Mouse (Mus musculus) urinary bladder, postnatal 4 days (tissue): ENCODE measurements around the gene Muc1.

Source experiments
- DNase-seq, 2 experiments: peaks; one replicate each; pipeline ENCODE4 v3.0.0; 2021 to 2022; ENCODE audit warnings: low spot score in 2 of 2

Muc1 gene

GRCm38 (mm10) chr3:89228836-89229235 is at the start of gene Muc1:
Gene Muc1 (plus strand): TSS chr3:89229057.
- DNase-seq: no peak

GRCm38 (mm10) chr3:89181749-89182500 is 46.9 kb upstream of the Muc1 start:
- no peak for DNase-seq

- no peak for DNase-seq
Measured at GRCm38 (mm10) chr3:89182531-89183057, 46.3 kb upstream of the Muc1 start.

GRCm38 (mm10) chr3:89183058-89183958 is 45.5 kb upstream of the Muc1 start, which contains the start of gene Fam189b:
Gene Fam189b (plus strand): TSS chr3:89183143.
- peak; percentile 83 to 88 for DNase-seq

GRCm38 (mm10) chr3:89183959-89184315 is 44.9 kb upstream of the Muc1 start:
- no peak for DNase-seq

- DNase-seq: no peak
Measured at GRCm38 (mm10) chr3:89187197-89187596, 41.7 kb upstream of the Muc1 start.

- no peak for DNase-seq
Measured at GRCm38 (mm10) chr3:89187690-89188477, 41.0 kb upstream of the Muc1 start.

GRCm38 (mm10) chr3:89188478-89188875 is 40.4 kb upstream of the Muc1 start:
- no peak for DNase-seq

- no peak for DNase-seq
Measured at GRCm38 (mm10) chr3:89190436-89190835, 38.4 kb upstream of the Muc1 start.

GRCm38 (mm10) chr3:89193351-89193750 is 35.5 kb upstream of the Muc1 start:
- no peak for DNase-seq

- no peak for DNase-seq
Measured at GRCm38 (mm10) chr3:89193853-89194252, 35.0 kb upstream of the Muc1 start.

- peak; percentile 88 to 93 for DNase-seq
Measured at GRCm38 (mm10) chr3:89195979-89196877, 32.6 kb upstream of the Muc1 start.

- DNase-seq: no peak
Measured at GRCm38 (mm10) chr3:89199839-89200238, 29.0 kb upstream of the Muc1 start.

GRCm38 (mm10) chr3:89202253-89203141 is 26.4 kb upstream of the Muc1 start, which contains the start of gene Gba:
Gene Gba (plus strand): TSS chr3:89202928.
- peak; percentile 75 to 87 for DNase-seq

- DNase-seq: no peak
Measured at GRCm38 (mm10) chr3:89203142-89203514, 25.7 kb upstream of the Muc1 start.

- no peak for DNase-seq
Measured at GRCm38 (mm10) chr3:89206079-89206478, 22.8 kb upstream of the Muc1 start.

- DNase-seq: no peak
Measured at GRCm38 (mm10) chr3:89206695-89207094, 22.2 kb upstream of the Muc1 start.

GRCm38 (mm10) chr3:89208075-89208657 is 20.7 kb upstream of the Muc1 start:
- no peak for DNase-seq

GRCm38 (mm10) chr3:89208736-89209135 is 20.1 kb upstream of the Muc1 start:
- DNase-seq: no peak
